Mouse (Mus musculus) spleen, postnatal 36 days (tissue): ENCODE measurements around the gene Calm3.

Experiments
- DNase-seq, 2 experiments: peaks; one replicate each; pipeline ENCODE4 v3.0.0; 2022; ENCODE audit warnings: low spot score in 2 of 2, mixed read lengths in 1 of 2

The Calm3 gene

DNA sequence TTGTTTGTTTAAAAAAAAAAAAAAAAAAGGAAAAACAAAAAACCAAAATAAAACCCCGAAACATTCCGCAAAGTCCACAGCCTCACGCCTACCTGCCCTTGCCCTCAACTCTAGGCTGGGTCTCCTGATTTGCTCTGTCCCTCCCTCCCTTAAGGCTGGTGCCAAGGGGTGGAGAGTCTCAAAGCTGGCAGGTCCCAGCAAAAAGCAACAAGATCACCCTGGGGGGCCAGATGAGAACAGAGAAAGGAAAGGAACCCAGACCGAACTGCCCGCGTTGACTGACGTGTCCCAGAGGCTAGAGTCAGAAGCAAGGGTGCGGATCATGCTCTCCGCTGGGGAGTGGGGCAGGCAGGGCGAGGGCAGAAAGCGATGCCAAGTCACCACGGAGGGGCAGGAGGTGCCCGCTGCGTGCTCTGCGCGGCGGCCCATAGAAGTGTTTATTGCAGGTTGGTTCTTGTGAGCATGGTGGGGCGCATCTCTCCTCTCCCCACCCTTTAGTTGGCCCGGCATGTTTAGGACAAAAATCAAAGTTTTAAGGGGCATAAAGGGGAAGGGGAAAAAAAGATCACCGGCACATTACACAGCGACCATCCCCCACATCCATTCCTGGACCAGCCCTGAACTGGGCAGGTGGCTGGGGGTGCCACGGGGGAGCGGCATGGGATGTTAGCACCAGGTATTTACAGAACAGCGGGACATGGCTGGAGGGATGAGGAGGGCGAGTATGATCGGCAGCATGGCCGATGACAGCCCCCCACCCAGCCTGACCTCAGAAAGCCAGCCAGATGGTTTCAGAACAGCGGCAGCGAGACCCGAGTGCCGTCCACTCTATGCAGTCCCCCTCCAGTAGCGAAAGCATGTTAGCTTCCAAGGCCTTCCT lies 8.2 kb downstream of the Calm3 start:
- DNase-seq = no peak

DNA sequence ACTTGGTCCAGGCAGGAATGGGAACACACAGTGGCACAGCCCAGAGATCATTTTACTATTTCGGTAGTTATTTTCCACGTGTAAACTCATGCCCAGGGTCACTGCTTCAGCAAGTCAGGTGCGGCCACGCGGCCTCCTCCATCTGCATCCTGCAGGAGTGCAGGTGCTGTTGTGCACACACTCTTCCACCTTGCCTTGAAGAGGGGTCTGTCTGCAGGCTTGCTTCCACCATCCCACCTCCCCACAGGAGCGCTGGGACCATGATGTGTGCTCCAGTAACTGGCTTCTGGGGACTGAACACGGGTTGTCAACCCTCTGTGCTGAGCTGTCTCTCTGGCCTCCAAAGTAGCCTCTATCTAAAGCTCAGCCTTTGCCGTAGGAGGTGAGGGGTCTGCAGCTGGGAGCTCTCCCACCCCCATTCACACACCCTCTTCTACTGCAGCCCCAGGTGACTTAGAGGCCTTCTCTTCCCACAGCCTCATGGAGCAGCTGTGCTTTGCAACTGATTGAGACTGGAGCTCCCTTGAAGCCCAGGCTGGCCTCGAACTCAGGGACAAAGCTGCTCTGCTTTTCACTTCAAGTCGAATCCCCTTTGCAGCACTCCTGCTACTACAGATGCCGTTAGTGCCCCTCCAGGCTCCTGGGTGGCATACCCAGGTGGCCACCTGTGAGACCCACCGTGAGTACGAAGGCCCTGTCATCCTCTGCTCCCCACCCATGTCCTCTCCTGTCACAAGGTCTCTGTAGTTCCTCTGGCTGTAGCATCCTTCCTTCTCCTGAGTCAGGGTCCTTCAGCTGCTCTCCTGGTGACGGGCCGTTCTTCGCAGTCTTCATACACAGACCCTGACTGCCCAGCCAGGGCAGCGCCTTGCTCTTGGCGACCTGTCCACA lies 9.2 kb downstream of the Calm3 start:
- no peak for DNase-seq

DNA sequence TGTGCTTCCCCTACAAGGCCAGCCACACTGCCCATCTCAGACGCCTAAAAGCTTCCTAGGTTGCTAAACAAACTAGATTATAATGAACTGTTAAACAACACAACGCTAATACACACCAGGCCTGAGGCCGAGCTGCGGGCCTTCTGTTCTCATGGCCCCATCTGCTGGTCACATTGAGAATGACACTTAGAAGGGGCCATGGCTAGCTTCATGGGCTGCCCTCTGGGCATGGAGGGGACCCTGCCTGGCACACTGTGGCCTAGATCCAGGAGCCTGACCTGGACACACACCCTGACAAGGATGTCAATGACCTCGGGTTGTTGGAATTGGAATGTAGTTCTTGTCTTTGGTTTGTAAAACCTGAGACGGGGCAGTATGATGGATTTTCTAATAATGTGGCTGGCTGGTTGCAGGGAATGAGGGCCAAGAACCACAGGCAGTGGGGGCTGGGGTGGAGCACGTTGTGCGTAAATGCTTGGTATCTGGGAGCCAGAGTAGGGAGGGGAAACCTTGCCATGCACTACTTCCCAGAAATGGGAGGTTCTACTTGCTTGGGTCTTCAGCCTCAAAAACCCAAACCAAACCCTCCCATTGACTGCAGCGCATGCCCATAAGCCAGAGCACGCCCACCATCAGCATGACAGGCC lies 10.0 kb downstream of the Calm3 start:
- peak; percentile 53 to 67 for DNase-seq

DNA sequence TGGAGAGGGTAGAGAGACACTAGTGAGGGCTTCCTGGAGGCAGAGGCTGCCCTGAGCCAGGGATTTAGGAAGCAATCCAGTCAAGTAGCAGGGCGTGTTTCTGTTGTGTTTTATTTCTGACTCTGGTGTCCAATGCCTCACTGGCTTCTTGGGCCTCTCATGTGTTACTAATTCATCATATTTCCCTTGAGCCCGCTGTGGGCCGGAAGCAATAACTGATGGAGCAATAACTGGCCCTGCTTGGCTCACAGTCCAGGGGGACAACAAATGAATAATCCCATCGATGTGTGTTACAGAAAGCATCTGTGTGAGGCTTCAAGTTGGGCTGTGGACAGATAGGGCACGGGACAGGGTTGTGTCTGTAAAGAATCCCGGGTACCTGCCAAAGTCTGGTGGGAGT lies 11.6 kb downstream of the Calm3 start:
- DNase-seq = no peak

DNA sequence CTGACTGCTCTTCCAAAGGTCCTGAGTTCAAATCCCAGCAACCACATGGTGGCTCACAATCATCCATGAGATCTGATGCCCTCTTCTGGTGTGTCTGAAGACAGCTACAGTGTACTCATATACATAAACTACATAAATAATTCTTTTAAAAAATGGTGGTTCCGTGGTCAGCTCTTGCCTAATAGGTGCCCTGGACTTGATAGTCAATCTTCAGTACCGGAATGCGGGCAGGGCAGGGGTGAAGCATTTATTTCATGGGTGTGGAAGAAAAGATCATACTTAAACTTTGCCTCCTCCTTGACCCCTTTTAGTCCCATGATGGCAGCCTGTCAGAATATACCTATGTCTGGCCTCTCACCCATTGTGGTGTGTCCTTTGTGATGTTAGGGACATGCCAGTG lies 12.0 kb downstream of the Calm3 start:
- DNase-seq = no peak

DNA sequence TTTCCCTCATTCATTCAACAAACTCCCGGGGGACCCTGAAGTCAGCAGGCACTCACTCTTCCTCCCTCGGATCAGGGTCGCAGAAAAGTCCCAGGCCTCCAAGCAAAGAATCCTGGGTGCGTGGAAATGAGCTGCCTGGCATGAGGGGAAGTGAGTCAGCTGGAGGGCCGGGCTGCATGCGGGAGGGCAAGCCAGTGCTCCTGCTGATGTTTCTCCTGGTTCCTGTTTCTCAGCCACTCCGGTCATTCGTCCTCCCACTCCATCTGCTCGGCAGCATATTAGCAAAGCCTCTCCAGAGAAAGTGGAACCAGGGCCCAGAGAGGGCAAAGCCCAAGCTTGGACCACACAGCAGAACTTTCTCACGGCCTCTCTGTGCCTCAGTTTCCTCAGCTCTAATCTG lies 14.0 kb downstream of the Calm3 start:
- no peak for DNase-seq

DNA sequence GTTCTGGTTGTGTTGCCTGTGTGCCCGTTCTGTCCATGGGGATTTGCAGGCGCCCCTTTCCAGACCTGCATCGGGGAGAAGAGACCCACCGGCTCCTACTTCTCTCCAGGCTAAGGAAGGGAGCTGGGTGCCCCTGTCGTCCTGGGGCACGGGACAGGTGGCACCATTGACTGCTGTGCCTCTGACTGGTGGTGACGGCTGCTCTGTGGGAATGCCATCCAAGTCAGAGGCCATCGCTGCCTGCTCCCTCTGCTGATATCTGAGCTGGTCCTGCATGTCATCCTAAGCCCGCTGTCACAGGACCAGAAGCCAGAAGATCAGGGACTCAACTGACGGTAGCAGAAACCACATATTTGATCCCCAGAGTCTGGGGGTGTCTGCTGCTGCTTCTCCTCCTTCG lies 15.1 kb downstream of the Calm3 start:
- no peak for DNase-seq

DNA sequence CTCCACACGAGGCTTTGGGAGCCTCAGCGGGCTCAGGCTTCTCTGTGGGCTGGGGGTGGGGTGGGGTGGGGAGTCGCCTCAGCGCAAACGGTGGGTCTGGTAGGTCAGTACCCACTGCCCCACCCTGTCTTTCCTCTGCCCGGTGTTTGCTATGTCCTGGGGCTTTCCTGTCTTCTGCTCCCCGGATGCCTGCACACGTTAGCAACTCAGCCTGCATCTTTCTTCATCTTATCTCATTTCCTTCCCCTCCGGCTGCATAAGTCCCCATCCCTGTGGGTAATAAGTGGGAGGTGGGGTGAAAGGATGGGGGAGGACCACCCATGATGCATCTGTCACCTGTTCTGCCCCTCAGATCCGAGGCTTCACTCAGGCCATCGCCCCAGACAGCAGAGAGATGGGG lies 15.5 kb downstream of the Calm3 start:
- DNase-seq = no peak

DNA sequence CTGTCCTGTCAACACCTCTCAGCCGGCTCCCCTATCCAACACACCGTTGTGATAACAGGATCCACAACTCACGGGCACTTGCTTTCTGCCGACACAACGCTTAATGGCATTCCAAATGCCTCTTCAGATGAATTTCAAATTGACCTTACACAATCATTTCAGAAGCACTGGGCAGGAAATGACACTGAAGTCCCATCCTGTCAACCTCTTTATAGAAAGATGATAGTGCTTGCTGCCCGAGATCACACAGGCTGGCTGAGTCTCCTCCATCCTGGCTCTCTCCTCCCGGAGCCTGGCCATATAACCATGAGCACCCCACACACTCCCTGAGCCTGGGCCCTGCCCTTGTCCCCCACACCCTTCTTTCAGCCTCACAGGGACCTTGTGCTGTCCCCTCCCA lies 16.1 kb downstream of the Calm3 start:
- no peak for DNase-seq

DNA sequence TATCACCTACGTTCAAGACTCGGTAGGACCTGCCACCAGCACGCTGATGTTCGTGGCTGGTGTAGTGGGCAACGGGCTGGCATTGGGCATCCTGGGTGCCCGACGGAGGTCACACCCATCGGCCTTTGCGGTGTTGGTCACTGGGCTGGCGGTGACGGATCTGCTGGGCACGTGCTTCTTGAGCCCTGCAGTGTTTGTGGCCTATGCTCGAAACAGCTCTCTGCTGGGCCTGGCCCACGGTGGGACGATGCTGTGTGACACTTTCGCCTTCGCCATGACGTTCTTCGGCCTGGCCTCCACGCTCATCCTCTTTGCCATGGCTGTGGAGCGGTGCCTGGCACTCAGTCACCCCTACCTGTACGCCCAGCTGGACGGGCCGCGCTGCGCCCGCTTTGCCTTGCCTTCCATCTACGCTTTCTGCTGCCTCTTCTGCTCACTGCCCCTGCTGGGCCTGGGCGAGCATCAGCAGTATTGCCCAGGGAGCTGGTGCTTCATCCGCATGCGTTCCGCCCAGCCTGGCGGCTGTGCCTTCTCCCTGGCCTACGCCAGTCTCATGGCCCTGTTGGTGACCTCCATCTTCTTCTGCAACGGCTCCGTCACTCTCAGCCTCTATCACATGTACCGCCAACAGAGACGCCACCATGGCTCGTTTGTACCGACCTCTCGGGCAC lies 16.9 kb downstream of the Calm3 start:
- DNase-seq = no peak

DNA sequence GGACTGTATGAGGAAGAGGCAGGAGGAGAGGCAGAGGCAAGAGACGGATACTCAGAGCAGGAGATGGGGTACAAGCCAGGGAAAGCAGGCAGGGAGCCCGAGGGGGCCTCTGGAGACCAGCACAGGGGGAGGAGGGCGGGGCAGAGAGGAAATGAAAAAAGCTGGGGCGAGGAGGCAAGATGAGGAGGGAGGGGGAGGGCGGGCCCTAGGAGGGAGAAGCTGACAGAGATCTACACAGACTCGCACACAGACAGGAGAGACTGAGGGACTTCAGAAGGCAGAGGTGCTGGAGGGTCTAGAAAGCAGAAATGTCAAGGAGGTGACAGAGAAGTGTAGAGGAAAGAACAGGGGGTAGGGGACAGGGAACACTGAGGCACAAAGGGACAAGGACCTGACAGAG lies 17.6 kb downstream of the Calm3 start, which contains the start of gene Ptgir:
Gene Ptgir (plus strand): TSS at position 210 of the 400 bp plus-strand sequence.
- DNase-seq = no peak

DNA sequence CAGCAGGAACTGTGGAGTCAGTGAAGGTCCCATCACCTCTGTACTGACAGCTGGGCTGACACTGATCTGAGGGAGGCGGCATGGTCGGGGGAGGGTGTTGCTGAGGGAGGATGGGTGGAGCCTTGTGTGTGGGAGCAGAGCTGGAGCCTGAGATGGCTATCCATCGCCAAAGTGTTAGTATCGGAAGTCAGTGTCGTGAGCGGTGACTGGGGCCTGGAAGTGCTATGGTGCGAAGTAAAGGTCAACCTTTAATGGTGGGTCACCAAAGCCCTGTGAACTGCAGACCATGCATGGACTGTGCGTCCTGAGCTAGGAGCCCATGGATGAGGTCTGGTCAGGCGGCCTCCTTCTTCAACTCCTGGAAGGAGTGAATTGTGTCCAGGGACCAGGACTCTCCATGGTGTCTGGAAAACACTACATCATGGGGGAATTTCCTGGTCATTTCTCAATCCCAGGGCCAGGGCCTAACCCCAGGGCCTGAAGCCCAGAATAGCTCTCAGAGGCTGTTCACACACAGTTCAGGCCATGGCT lies 18.4 kb downstream of the Calm3 start:
- DNase-seq = no peak

DNA sequence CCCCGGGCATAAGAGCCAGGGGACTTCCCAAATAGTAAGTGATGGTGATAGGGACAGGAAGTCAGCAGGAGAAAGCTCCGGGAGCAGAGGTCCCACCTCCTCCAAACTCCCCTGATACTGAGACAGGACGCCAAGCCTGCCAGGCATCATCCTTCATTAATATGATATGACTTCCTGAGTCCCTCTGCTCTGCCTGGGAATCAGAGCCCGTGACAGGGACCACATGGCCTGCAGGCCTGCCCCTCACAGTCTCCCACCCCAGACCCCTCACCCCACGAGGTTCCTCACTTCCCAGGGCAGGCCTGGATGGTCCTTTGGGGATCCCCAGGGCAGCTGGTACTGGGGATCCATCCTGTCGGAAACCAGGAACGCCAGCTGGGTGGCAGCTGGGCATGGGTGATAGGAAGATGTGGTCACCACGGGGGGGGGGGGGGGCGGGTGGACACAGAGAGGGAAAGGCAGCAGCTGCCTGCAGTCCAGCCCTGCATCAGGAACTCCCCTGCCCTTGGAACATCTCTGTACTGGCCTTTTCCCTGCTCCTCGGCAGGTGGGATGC lies 19.7 kb downstream of the Calm3 start:
- DNase-seq = no peak

DNA sequence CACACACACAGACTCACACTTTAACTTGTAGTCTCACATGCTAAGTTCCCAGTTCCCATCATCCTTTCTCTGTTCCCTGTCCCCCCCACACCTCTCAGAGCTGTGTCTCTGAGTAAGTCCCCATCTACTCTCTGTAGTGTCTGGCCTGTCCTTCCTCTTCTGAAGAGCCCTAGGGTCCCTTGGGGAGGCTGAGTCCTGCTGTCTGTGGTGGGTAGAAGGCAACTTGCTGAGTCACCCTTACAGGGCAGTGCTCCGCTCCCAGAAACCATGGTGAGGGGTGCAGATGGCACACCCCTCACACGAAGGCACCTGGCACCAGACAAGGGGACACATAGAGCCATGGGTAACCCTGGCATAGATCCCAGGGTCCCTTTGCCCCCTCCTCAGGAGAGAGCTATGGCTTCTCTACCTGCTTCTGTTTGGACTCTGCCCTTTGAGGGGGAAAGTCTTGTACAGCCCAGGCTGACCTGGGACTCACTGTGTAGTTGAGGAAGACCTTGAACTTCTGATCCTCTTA lies 20.4 kb downstream of the Calm3 start:
- DNase-seq = no peak

DNA sequence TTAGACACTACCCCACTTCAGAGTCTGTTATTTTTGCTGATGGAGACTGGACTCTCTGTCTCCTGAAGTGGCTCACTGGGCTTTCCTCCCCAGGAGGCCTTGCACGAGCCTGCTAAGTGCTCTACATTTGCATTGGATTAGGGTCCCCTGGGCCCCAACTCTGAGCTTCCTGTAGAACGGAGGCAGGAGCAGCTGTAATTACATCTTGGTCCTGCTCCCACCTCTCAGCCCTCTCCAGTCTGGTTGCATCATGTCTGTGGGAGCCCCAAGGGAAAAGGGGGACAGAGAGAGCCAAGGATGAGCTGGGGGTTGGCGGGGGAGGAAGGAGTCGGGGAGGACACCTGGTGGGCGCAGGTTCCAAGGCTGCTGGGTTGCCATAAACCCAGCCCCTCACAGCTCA lies 23.4 kb downstream of the Calm3 start:
- DNase-seq = no peak

DNA sequence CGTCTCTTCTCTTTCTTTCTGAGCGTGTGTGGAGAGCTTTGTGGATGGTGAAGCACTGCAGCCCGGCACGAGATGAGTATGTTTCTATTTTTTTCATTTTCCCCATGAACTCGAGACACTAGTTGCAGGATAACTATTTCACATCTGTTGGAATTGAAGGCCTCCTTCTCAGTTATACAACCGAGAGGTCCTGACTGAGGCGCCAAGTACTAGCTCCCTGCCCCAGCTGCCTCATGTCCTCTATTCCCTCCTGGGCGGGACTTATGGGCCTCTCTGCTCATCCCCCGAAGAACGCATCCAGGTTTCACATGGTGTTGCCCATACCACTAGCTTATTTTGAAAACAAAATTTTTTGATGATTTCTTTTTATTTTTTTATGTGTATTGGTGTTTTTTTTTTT lies 28.4 kb downstream of the Calm3 start:
- DNase-seq = no peak

DNA sequence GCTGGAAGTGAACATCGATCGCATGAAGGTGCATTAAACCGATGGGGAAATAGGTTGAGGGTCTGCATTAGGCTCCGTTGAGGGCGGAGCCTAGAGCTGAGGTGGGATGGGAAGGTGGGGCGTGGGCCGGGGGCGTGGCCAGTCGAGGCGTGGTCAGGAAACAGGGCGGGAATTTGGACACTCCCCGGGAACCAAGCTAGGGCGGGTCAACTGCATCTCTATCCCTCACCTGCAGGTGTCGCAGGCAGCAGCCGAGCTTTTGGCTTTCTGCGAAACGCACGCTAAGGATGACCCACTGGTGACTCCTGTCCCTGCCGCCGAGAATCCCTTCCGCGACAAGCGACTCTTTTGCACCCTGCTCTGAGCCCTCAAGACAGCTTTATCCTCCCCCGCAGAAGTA lies 28.9 kb downstream of the Calm3 start:
- DNase-seq = peak; percentile 54 to 63

DNA sequence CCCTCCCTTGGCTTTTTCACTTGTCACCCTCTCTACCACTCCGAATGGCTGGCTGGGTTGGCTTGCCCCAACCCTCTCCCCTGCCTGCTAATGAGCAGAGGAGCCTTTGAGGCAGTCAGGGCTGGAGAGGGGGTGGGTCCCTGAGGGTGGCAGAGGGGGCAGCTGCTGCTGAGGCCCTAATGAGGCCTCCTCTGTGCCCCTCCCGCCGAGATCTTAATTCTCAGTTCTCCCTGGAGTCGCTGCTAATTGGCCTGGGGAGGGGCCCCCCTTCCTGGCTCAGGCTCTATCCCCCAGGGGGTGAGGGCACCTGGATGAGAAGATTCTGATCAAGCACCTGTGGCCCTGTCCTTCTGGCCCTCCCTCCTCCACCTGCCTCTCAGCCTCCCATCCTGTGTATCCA lies 29.6 kb downstream of the Calm3 start:
- no peak for DNase-seq

DNA sequence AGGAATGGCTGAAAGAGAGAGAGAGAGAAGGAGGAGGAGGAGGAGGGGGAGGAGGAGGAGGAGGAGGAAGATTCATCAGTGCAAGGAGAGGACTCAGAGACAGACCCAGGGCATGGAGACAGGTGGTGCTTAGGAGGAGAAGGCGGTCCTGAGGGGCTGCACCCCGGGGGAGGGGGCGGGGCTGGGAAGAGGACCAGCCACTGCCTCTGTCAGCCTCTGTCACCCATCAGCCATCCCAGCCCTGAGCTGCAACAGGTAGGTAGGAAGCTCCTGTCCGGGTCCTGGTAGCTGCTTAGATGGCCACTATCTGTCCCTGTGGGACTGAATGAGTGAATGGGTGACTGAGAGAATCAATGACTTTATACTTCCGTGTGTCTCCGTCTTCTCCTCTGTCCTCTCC lies 30.3 kb downstream of the Calm3 start:
- DNase-seq = no peak

DNA sequence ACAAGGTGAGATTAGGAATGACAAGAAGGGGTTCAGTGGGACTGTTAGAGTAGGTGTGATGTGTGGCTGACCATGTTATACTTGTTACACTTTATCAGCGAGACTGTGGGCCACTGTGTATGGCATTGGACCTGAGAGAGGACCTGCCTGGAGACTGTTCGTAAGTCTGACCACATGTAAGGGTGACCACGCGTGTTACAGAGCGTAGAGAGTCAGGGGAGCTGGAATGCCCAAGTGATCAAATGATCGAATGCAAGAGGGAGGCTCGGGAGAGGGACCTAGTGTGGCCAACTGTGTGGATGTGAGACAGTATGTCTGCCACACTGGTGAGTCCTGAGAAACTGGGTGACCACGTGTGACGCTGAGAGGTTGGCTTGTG lies 31.6 kb downstream of the Calm3 start:
- DNase-seq = no peak
